Mouse (Mus musculus) ES-E14 (cell line): ENCODE measurements around the gene Lgr6.
A peak's percentile ranks its signal among the peaks of the same experiment; 100 is the strongest.

Experiments used
- CHD2 ChIP-seq: IDR thresholded peaks from 2 replicates; pipeline ENCODE4 v1.6.1; 2014; ENCODE audit warnings: mild to moderate bottlenecking, low read depth, low read length, inconsistent platforms
- HCFC1 ChIP-seq: IDR thresholded peaks from 2 replicates; pipeline ENCODE4 v1.6.1; 2012; ENCODE audit warnings: low read length, inconsistent platforms, borderline replicate concordance; ENCODE audit not compliant: insufficient read depth
- MAFK ChIP-seq: IDR thresholded peaks from 2 replicates; pipeline ENCODE4 v1.6.1; 2014; ENCODE audit warnings: mild to moderate bottlenecking, low read depth, low read length, inconsistent platforms; ENCODE audit not compliant: insufficient read depth
- ZC3H11A ChIP-seq: IDR thresholded peaks from 2 replicates; pipeline ENCODE4 v1.6.1; 2012; ENCODE audit warnings: low read depth, mild to moderate bottlenecking, inconsistent platforms, low read length, borderline replicate concordance
- ZNF384 ChIP-seq: IDR thresholded peaks from 2 replicates; pipeline ENCODE4 v1.6.1; 2012; ENCODE audit warnings: low read depth, low read length, inconsistent platforms

DNA sequence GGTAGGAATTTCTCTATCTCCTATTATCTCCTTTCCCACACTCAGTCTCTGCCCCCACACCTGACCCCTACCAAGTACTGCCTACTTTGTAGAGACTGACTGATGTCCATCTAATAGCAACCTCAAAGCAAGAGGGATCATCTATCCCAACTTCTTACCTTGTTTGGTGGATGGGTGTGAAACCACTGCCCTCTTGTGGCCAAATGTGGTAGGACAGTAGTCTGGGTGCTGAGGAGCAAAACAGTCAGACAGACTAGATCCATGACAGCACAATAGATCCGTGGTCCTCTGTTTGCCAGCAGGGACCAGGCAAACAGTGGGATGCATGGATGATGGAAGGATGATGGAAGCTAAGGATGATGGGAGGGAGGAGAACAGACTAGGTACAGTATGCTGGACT, 31.4 kb upstream of the Lgr6 start:
- peak; percentile 48; the same call in 1 of the 2 replicates for TF ChIP-seq ZC3H11A
- TF ChIP-seq HCFC1: no peak
- TF ChIP-seq MAFK: no peak
- no peak for TF ChIP-seq CHD2
- TF ChIP-seq ZNF384: no peak
